Mouse (Mus musculus) mesoderm, embryonic 11.5 days (tissue): ENCODE results near the gene Map4k1.
A peak's percentile ranks its signal among the peaks of the same experiment; 100 is the strongest.

Experiments used
- DNase-seq: peaks from one replicate; pipeline ENCODE4 v3.0.0-alpha.2; 2012; ENCODE audit warnings: low read depth, low spot score

Gene Map4k1

GRCm38 (mm10) chr7:28981651-28982273 lies at the start of gene Map4k1, which contains the start of gene Eif3k:
Gene Map4k1, plus strand, starts transcription at chr7:28982050.
Gene Eif3k, minus strand, starts transcription at chr7:28981864.
- DNase-seq: peak; percentile 100

- DNase-seq: no peak
Measured at GRCm38 (mm10) chr7:28932421-28933041, 49.3 kb upstream of the Map4k1 start.

- DNase-seq: no peak
Measured at GRCm38 (mm10) chr7:28933825-28934224, 48.0 kb upstream of the Map4k1 start.

GRCm38 (mm10) chr7:28936787-28937186 lies 45.1 kb upstream of the Map4k1 start:
- no peak for DNase-seq

GRCm38 (mm10) chr7:28938654-28939053 lies 43.2 kb upstream of the Map4k1 start:
- no peak for DNase-seq

GRCm38 (mm10) chr7:28939418-28940183 lies 42.2 kb upstream of the Map4k1 start:
- no peak for DNase-seq

- DNase-seq: no peak
Measured at GRCm38 (mm10) chr7:28941129-28941528, 40.7 kb upstream of the Map4k1 start.

- no peak for DNase-seq
Measured at GRCm38 (mm10) chr7:28941542-28941941, 40.3 kb upstream of the Map4k1 start.

- no peak for DNase-seq
Measured at GRCm38 (mm10) chr7:28943451-28944180, 38.2 kb upstream of the Map4k1 start.

- DNase-seq: no peak
Measured at GRCm38 (mm10) chr7:28944756-28945415, 37.0 kb upstream of the Map4k1 start.

- peak; percentile 70 for DNase-seq
Measured at GRCm38 (mm10) chr7:28945416-28946270, 36.2 kb upstream of the Map4k1 start.

GRCm38 (mm10) chr7:28946271-28946610 lies 35.6 kb upstream of the Map4k1 start:
- DNase-seq: no peak

GRCm38 (mm10) chr7:28948746-28949145 lies 33.1 kb upstream of the Map4k1 start:
- no peak for DNase-seq

GRCm38 (mm10) chr7:28949298-28949697 lies 32.6 kb upstream of the Map4k1 start:
- DNase-seq: no peak

GRCm38 (mm10) chr7:28950346-28951037 lies 31.4 kb upstream of the Map4k1 start:
- DNase-seq: no peak

GRCm38 (mm10) chr7:28951764-28952163 lies 30.1 kb upstream of the Map4k1 start:
- no peak for DNase-seq

- no peak for DNase-seq
Measured at GRCm38 (mm10) chr7:28952786-28953185, 29.1 kb upstream of the Map4k1 start.

GRCm38 (mm10) chr7:28953476-28954376 lies 28.1 kb upstream of the Map4k1 start:
- peak; percentile 74 for DNase-seq

- no peak for DNase-seq
Measured at GRCm38 (mm10) chr7:28954773-28955172, 27.1 kb upstream of the Map4k1 start.
